Mouse (Mus musculus): ENCODE measurements around the gene Fcgrt.
"Not testable (repeated sequence)": the region's sequence is repeated elsewhere in the genome, so short reads cannot be mapped to it uniquely, and the experiment has no call there.

- not testable (repeated sequence) for TF ChIP-seq MXI1 (IDR thresholded peaks at IDR 0.05; ENCODE audit: low read depth, low read length); CTCF (IDR thresholded peaks at IDR 0.05 in 2 of 3, conservative IDR thresholded peaks at IDR 0.05 in 1 of 3; ENCODE audit: control insufficient read depth in 1 of 3, insufficient read depth in 1 of 3, low read depth in 2 of 3, low read length in 3 of 3, poor library complexity in 1 of 3, severe bottlenecking in 1 of 3); ELF1 (IDR thresholded peaks at IDR 0.05; ENCODE audit: low read depth, low read length); GABPA (IDR thresholded peaks at IDR 0.05; ENCODE audit: low read depth, low read length); NELFE (IDR thresholded peaks at IDR 0.05; ENCODE audit: low read depth, low read length); GATA1 (IDR thresholded peaks at IDR 0.05; ENCODE audit: low read depth, low read length); EP300 (IDR thresholded peaks at IDR 0.05; ENCODE audit: low read depth in 1 of 2, low read length in 2 of 2); POLR2A (IDR thresholded peaks at IDR 0.05; ENCODE audit: control insufficient read depth in 1 of 2, insufficient read depth in 1 of 2, low read depth in 1 of 2, low read length in 2 of 2, poor library complexity in 1 of 2); TBP (IDR thresholded peaks at IDR 0.05; ENCODE audit: low read depth, low read length); NRF1 (IDR thresholded peaks at IDR 0.05; ENCODE audit: insufficient read depth, low read depth, low read length, poor library complexity, severe bottlenecking); TAL1 (IDR thresholded peaks at IDR 0.05; ENCODE audit: low read length); POLR2AphosphoS2 (IDR thresholded peaks at IDR 0.05; ENCODE audit: low read length)
Observed at GRCm38 (mm10) chr7:45095965-45096364, 7.7 kb downstream of the Fcgrt start.
